Mouse (Mus musculus) heart, postnatal 0 days (tissue): ENCODE results near the gene Fcor.

Source experiments
- CTCF ChIP-seq: IDR thresholded peaks from 2 replicates; pipeline ENCODE4 v1.5.1; 2016; ENCODE audit warnings: antibody characterized with exemption, control low read depth, low read depth
- EP300 ChIP-seq: IDR thresholded peaks from 2 replicates; pipeline ENCODE4 v1.6.1; 2016; ENCODE audit warnings: antibody characterized with exemption, low read depth

GRCm38 (mm10) chr8:3654726-3655508 lies 17.2 kb downstream of the Fcor start:
- TF ChIP-seq CTCF (no peak), EP300 (no peak)
